Mouse (Mus musculus): ENCODE measurements around the gene Cacybp. TPM values are rescaled to one million over a fixed set of nuclear protein-coding genes. Genes with fewer than 3 reads are reported as not detected.
A peak's percentile ranks its signal among the peaks of the same experiment; 100 is the strongest.

The Cacybp gene
- total RNA-seq (2021), result 10 to 100 TPM; 62.9 to 70.7 TPM

DNA sequence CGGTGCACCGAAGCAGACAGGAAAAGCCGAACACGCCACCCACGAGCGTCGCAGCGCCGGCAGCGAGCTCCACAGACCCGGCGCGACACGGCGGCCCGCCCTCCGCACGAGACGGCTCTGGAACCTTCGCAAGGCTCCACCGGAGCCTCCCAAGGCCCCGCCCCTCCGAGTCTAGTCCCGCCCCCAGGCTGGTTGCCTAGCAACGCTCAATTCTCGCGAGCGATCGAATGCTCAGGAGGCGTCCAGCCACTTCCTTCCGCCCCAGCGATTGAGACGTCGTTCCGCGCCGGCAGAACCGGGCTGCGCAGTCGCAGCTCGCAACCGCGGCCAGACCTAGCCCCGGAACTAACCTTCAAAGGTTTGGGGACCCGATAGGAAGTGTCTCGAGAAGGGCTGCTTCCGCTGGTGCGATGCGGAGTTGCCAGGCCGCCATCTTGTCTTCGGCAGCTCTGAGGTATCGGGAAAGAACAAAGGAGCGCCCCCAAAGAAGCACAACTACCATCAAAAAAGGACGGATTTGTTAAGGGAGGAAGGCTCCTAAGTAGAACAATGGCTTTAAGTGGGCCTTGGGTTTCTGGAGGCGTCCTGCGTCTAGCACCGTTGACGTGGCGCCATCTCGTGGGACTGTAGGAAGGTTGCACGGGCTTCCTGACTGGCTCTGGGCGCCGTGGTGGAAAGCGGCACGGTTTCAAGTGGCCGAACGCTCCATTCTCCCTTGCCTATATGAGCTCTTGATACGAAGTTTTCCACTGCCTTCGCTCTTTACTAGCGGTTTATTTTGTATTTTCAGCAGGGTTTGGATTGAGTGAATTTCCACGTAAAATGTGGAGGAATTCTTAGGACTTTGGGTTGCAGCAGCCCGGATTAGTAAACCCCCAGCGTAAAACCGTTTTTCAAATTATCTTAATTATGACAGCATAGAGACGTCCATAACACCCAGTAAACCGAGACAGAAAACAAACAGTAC lies at the start of gene Cacybp:
Gene Cacybp, minus strand, starts transcription at position 173 of the 967 bp plus-strand sequence.
- intact Hi-C loops (cut with DNase I), result loop anchor here (5.0 kb wide), 1 partner anchor 819 kb away; the partner anchor contains the start of gene Zbtb37
- peak; percentile 100 for DNase-seq

- no peak for DNase-seq
- intact Hi-C loops (cut with DNase I), result no loop called here
Measured at GRCm38 (mm10) chr1:160262415-160262814, 49.7 kb upstream of the Cacybp start.

GRCm38 (mm10) chr1:160261849-160262248 lies 49.2 kb upstream of the Cacybp start:
- DNase-seq, result no peak
- intact Hi-C loops (cut with DNase I), result no loop called here

DNA sequence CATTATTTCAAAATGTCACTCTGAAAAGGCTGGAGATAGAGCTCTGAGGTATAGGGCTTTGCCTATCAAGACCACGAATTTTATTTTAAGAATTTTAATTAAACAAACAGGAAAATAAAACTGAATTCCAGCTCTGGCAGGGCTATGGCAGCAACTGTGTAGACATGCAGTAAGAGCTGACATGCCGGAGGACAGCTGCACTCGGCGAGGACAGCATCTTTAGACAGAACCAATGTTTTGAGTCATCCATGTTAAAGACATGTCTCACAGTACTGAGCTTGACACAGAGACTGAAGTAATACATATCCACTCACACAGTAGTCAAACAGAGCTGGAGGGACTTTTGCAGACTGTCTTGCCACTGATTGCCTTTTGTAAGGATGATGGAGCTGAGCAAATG lies 47.9 kb upstream of the Cacybp start:
- no peak for DNase-seq
- intact Hi-C loops (cut with DNase I), result no loop called here

- DNase-seq, result no peak
- intact Hi-C loops (cut with DNase I), result no loop called here
Measured at GRCm38 (mm10) chr1:160259884-160260283, 47.2 kb upstream of the Cacybp start.

DNA sequence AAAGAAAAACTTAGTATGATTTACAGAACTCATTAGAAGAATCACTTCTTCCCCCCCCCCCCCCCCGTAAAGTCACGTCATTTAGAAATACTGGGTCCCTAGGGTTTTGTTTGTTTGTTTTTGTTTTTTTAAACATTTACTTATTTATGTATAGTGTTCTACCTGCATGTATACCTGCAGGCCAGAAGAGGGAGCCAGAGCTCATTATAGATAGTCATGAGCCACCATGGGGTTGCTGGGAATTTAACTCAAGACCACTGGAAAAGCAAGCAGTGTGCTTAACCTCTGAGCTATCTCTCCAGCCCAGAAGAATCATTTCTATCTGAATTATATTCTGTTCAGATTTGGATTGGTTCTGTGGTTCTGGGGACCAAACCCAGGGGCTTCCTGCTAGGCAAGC lies 40.4 kb upstream of the Cacybp start:
- intact Hi-C loops (cut with DNase I), result no loop called here
- DNase-seq, result no peak

GRCm38 (mm10) chr1:160251388-160252007 lies 38.8 kb upstream of the Cacybp start:
- no peak for DNase-seq
- intact Hi-C loops (cut with DNase I), result no loop called here

DNA sequence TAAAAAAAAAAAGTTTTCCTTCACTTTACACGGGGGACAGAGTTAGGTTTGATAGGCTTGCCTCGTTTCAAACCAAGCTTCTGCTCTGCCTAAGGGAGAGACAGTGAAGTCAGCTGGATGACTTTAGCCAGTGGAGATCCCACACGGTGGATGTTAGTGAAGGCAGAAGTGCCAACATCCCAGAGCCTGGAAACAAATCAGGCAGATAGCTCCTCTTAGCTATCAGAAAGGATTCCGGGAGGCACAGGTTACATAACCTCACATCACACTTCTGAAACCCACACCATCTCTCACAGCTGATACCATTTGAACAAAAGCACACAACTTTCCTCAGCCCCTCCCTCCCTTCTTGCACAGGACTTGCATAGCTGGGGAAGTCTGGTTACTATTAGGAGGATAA lies 38.1 kb upstream of the Cacybp start:
- intact Hi-C loops (cut with DNase I), result no loop called here
- DNase-seq, result no peak

- intact Hi-C loops (cut with DNase I), result no loop called here
- DNase-seq, result no peak
Measured at GRCm38 (mm10) chr1:160249786-160250185, 37.1 kb upstream of the Cacybp start.

- intact Hi-C loops (cut with DNase I), result no loop called here
Measured at GRCm38 (mm10) chr1:160247473-160247872, 34.8 kb upstream of the Cacybp start.

GRCm38 (mm10) chr1:160246844-160247243 lies 34.2 kb upstream of the Cacybp start:
- no peak for DNase-seq
- intact Hi-C loops (cut with DNase I), result no loop called here

More at GRCm38 (mm10) chr1:160247473-160247872, 34.8 kb upstream of the Cacybp start:
- no peak for DNase-seq

- DNase-seq, result no peak
- intact Hi-C loops (cut with DNase I), result no loop called here
Measured at GRCm38 (mm10) chr1:160245954-160246353, 33.3 kb upstream of the Cacybp start.

DNA sequence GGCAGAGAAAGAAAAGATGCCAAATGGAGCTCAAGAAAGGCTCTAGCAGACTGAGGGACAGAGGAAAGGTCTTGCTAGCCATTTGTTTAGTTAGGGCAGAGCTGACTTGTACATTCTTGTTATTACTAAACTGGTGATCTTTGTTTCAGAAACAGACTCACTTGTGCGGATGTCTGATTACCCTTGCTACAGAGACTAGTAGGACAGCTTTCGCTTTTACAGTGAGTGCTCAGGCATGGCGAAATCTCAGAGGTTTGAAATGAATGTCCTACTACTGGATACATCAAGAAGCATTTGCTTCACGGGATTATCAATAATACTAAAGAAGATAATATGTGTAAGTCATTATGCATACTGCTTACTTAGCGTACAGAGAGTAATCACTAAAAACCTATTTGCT lies 32.0 kb upstream of the Cacybp start:
- intact Hi-C loops (cut with DNase I), result no loop called here
- no peak for DNase-seq

DNA sequence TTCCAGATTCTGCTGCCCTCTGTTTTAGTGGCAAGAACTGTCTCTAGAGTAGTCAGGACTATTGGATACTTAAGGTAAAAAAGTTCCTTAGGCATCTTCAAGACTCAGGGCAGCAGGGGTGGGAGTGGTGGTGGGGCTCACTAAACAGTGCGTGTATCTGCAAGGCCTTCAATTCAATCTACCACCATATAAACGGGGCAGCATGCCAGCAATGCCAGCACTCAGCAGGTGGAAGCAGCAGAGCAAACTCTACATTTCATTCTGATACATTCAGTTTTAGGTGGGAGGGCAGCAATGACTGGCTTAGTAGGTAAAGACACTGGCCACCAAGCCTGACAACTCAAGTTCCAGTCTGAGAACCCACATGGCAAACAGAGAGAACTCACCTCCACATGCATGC lies 27.4 kb upstream of the Cacybp start:
- no peak for DNase-seq
- intact Hi-C loops (cut with DNase I), result no loop called here

DNA sequence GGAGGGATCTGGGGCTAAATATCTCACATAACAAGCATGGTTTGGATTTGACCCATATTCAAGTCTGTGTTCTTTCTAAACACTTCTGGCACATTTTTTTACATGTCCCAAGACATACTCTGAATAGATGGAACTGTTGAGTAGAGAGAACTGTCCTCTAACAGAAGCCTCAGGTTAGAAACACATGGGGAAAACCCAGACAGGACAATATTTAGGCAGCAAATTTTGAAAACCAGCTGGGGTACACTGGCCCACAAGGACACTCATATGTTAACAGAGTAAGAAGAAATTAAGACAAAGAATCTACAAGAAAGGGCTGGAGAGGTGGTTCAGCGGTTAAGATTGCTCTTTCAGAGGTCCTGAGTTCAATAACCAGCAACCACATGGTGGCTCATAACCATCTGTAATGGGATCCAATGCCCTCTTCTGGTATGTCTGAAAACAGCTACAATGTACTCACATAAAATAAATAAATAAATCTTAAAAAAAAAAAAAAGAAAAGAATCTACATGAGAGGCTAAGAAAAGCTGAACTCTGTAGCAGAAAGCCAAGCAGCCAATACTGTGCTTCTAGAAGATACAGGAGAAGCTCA lies 26.3 kb upstream of the Cacybp start:
- DNase-seq, result no peak
- intact Hi-C loops (cut with DNase I), result no loop called here

DNA sequence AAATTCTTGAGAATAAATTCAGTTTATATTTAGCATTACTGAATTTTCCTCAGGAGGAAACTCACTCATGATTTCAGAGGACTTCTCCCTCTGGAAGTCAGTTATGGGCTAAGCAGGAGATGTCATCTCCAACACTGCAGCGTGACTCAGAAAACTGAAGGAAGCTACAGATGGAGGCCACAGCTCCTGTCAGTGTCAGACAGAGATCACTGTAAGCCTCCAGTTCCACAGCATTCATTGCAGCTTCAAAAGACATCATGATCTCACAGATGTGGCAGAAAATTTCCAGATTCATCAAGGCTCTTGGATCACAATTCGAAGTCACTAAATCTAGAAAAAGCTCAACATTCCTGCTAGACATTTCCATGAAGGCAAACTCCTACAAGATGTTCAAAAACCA lies 25.3 kb upstream of the Cacybp start:
- DNase-seq, result no peak
- intact Hi-C loops (cut with DNase I), result no loop called here

DNA sequence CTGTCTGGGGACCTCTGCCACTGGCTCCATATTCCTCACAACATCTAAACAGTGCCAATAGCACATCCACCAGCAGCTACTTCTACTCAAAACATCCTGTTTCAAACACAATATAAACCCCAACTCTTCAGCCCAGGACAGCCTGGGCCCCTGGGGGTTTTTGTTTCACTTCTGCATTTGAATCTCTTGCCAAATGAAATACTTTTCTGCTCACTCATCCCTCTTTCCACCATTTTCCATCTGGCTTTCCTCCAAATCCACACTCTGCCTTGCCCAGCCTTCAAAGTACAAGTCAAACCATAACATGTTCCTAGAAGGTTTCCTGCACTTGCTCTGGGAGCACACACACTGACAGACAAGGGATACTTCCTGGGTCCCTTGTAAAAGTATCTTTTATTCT lies 21.2 kb upstream of the Cacybp start:
- intact Hi-C loops (cut with DNase I), result no loop called here
- no peak for DNase-seq

DNA sequence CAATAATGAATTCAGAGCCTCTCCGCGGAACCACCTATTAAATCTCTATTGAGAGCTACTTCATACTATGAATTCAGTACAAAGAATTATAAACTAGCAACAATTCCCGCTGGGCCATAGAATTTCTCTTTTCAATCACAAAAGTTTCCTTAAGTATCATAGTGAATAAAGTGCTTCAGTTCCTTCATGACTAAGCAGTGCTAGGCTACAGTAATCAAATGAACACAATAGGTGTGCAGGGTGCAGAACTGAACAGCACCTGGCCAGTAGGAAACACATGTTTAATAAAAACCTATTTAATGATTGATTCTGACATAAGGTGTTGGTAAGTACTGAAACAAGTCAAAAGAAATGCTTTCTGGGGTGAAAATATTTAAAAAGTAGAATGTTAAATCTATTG lies 19.4 kb upstream of the Cacybp start:
- no peak for DNase-seq
- intact Hi-C loops (cut with DNase I), result no loop called here

DNA sequence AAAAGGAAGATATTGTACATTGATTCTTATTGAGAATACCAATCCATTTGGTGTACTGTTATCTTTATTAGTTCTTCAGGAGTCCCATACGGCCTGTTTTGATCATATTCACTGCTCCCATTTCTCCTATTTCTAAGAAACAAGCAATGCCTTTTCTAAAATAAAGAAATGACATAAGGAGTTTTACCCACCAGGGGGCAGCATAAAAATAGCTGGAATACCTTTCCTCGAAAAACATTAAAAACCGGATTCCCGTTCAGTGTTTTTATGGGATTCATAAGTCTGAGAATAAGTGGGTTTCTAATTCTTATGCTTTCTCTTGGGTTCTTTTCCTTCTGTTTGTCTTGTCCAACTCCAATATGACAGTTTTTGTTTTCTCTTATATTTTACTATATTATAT lies 18.3 kb upstream of the Cacybp start:
- no peak for DNase-seq
- intact Hi-C loops (cut with DNase I), result loop anchor here (1.0 to 2.0 kb wide), 2 partner anchors 146 to 478 kb away; no protein-coding TSS in a partner anchor

GRCm38 (mm10) chr1:160227850-160228249 lies 15.2 kb upstream of the Cacybp start:
- intact Hi-C loops (cut with DNase I), result no loop called here
- no peak for DNase-seq

DNA sequence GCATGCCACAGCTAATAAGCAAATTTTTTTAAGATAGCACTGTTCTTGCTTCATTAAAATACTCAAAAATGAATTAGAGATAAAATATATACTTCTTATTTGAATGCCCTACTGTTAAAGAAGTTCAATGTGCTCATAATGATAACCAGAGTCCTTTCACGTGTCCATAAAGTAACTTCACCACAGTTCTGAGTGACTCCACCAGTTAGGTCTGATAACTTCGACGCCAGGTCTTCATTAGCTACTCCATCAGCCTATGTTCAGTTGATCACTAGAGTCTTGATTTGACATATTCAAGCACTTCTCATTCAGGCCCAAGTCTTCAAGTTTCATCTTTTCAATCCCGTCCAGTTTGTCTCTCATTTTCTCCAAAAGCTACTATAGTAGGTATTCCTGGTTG lies 14.5 kb upstream of the Cacybp start:
- intact Hi-C loops (cut with DNase I), result no loop called here
- DNase-seq, result no peak
